Mouse (Mus musculus) brain, adult 2 months (tissue): ENCODE results near the gene Kras.

Experiments
- DNase-seq: peaks from one replicate; pipeline ENCODE4 v3.0.0; 2011; ENCODE audit warnings: low read depth, low spot score

Gene Kras

GRCm38 (mm10) chr6:145249291-145250184 is 501 bp downstream of the Kras start:
- DNase-seq: peak; percentile 57

GRCm38 (mm10) chr6:145247886-145248285 is 2.2 kb downstream of the Kras start:
- DNase-seq: no peak

- no peak for DNase-seq
These were observed 3.2 kb downstream of the Kras start for GRCm38 (mm10) chr6:145246841-145247240.

GRCm38 (mm10) chr6:145242521-145242920 is 7.5 kb downstream of the Kras start:
- DNase-seq: peak; percentile 55

- DNase-seq: no peak
These were observed 9.8 kb downstream of the Kras start for GRCm38 (mm10) chr6:145240285-145240684.

- DNase-seq: no peak
These were observed 12.9 kb downstream of the Kras start for GRCm38 (mm10) chr6:145237148-145237547.

GRCm38 (mm10) chr6:145235367-145235766 is 14.7 kb downstream of the Kras start:
- peak; percentile 15 for DNase-seq

- DNase-seq: no peak
These were observed 15.6 kb downstream of the Kras start for GRCm38 (mm10) chr6:145234391-145234790.

- peak; percentile 27 for DNase-seq
These were observed 23.7 kb downstream of the Kras start for GRCm38 (mm10) chr6:145226296-145226695.

GRCm38 (mm10) chr6:145224246-145224645 is 25.8 kb downstream of the Kras start:
- DNase-seq: no peak

GRCm38 (mm10) chr6:145215826-145216225 is 34.2 kb downstream of the Kras start:
- no peak for DNase-seq

GRCm38 (mm10) chr6:145213916-145214315 is 36.1 kb downstream of the Kras start:
- no peak for DNase-seq

- DNase-seq: peak; percentile 60
These were observed 38.4 kb downstream of the Kras start for GRCm38 (mm10) chr6:145211376-145212305.

- DNase-seq: peak; percentile 100
These were observed 39.2 kb downstream of the Kras start, which contains the start of the genes Casc1 and Etfrf1 for GRCm38 (mm10) chr6:145210816-145211338. Gene Casc1, minus strand, starts transcription at chr6:145211005. Gene Etfrf1, plus strand, starts transcription at chr6:145211134.

GRCm38 (mm10) chr6:145210056-145210680 is 39.9 kb downstream of the Kras start:
- DNase-seq: no peak

- DNase-seq: no peak
These were observed 44.9 kb downstream of the Kras start for GRCm38 (mm10) chr6:145205142-145205541.

GRCm38 (mm10) chr6:145204440-145204839 is 45.6 kb downstream of the Kras start:
- DNase-seq: no peak

- no peak for DNase-seq
These were observed 47.5 kb downstream of the Kras start for GRCm38 (mm10) chr6:145202432-145203125.

GRCm38 (mm10) chr6:145197949-145198686 is 51.9 kb downstream of the Kras start:
- peak; percentile 43 for DNase-seq

GRCm38 (mm10) chr6:145193446-145193845 is 56.6 kb downstream of the Kras start:
- peak; percentile 27 for DNase-seq
